Mouse (Mus musculus) stomach, postnatal 0 days (tissue): Measurements from ENCODE around the gene Fam168b. TPM values are rescaled to one million over a fixed set of nuclear protein-coding genes. Genes with fewer than 3 reads are reported as not detected.

Experiments used
- ATAC-seq: fragments of 200-750 bp; cut with Nextera tagmentation; 2 replicates; pipeline ENCODE4 v1.8.0; 2017; ENCODE audit not compliant: low FRiP score, low TSS enrichment
- DNase-seq: peaks from one replicate; pipeline ENCODE4 v3.0.0-alpha.2; 2016; ENCODE audit warnings: low spot score
- H3K27ac ChIP-seq: fragments of 300-500 bp; sonication (generic); replicated peaks from 2 replicates; pipeline ENCODE4 v1.5.1; 2014; ENCODE audit warnings: mild to moderate bottlenecking, control low read depth
- H3K27me3 ChIP-seq: fragments of 300-500 bp; sonication (generic); 2 replicates; pipeline ENCODE4 v1.6.1; 2014; ENCODE audit warnings: low read length; ENCODE audit not compliant: control insufficient read depth, insufficient read depth
- H3K36me3 ChIP-seq: fragments of 300-500 bp; sonication (generic); 2 replicates; pipeline ENCODE4 v1.6.1; 2014; ENCODE audit warnings: low read length, mixed read lengths; ENCODE audit not compliant: control insufficient read depth, insufficient read depth
- H3K4me1 ChIP-seq: fragments of 300-500 bp; sonication (generic); replicated peaks from 2 replicates; pipeline ENCODE4 v1.6.1; 2014; ENCODE audit warnings: antibody characterized with exemption; ENCODE audit not compliant: control insufficient read depth, insufficient read depth
- H3K4me2 ChIP-seq: fragments of 300-500 bp; sonication (generic); replicated peaks from 2 replicates; pipeline ENCODE4 v1.6.1; 2014; ENCODE audit warnings: low read depth, mild to moderate bottlenecking, control low read depth, moderate library complexity
- H3K4me3 ChIP-seq: fragments of 300-500 bp; sonication (generic); 2 replicates; pipeline ENCODE4 v1.5.1; 2014; ENCODE audit warnings: low read depth, low read length, control low read depth
- H3K9ac ChIP-seq: fragments of 300-500 bp; sonication (generic); 2 replicates; pipeline ENCODE4 v1.6.1; 2014; ENCODE audit warnings: mild to moderate bottlenecking, low read length, control low read depth, mixed read lengths
- H3K9me3 ChIP-seq: fragments of 300-500 bp; sonication (generic); 2 replicates; pipeline ENCODE4 v1.6.1; 2016; ENCODE audit warnings: low read length; ENCODE audit not compliant: control insufficient read depth
- CTCF ChIP-seq: IDR thresholded peaks from 2 replicates; pipeline ENCODE4 v1.5.1; 2016; ENCODE audit warnings: antibody characterized with exemption, low read depth, mild to moderate bottlenecking, moderate library complexity
- EP300 ChIP-seq: optimal IDR thresholded peaks from 2 replicates; pipeline ENCODE3; 2016; ENCODE audit warnings: antibody characterized with exemption
- WGBS: fragments of 180-500 bp; shearing (Covaris S2); extraction: QIAGEN DNeasy Blood & Tissue Kit; methylation state at CpG from one replicate; pipeline ENCODE4 v1.1.7; 2014; 5-methylcytosine and 5-hydroxymethylcytosine counted together
- polyA plus RNA-seq: library from polyadenylated mRNA; unstranded; fragments of >200 nt; fragmentation: Nextera tagmentation; extraction: Ambion mirVana; gene quantifications from 2 replicates; pipeline ENCODE4 v1.2.1, GENCODE M21; 2015

Gene Fam168b
- polyA plus RNA-seq, 1 experiment from 2014 or later: 21.4 TPM

DNA sequence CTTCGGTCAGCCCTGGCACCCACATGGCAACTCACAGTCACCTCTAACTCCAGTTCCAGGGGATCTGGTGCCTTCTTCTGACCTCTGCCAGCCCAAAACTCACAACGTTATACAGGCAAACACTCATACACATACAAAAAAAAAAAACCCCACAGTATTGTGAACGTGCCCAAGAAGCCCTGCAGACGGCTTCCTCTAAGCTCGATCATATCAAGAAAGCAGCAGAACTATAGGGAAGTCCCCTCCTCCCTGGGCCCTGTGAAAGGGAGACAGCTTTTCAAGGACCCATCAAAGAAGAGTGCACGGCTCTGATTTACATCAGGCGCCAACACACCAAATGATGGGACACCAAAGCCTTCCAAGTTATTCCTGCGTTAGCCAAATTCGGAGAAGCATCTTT lies 17.0 kb downstream of the Fam168b start:
- WGBS: 89% methylated on average over 9 of the region's 9 CpGs
- no peaks in the 10 kb centered on the region for H3K4me1 ChIP-seq
- H3K4me2 ChIP-seq: no peak overlapping the region
- DNase-seq: no peak
- no peak for ATAC-seq
- no peaks in the 10 kb centered on the region for H3K27me3 ChIP-seq
- TF ChIP-seq EP300 (no peak), CTCF (no peak)
- no peak overlapping the region for H3K9ac ChIP-seq
- H3K27ac ChIP-seq: no peak overlapping the region
- H3K9me3 ChIP-seq: no peaks in the 10 kb centered on the region
- H3K4me3 ChIP-seq: no peak overlapping the region
- H3K36me3 ChIP-seq: peaks cover 15% of the 10 kb centered on the region

- ATAC-seq: no peak
- Histone ChIP-seq H3K36me3 (peaks cover 16% of the 10 kb centered on the region), H3K4me2 (no peak overlapping the region), H3K27ac (no peak overlapping the region), H3K9me3 (no peaks in the 10 kb centered on the region), H3K9ac (no peak overlapping the region), H3K4me1 (no peaks in the 10 kb centered on the region), H3K4me3 (no peak overlapping the region), H3K27me3 (no peaks in the 10 kb centered on the region)
- DNase-seq: no peak
- TF ChIP-seq EP300 (no peak), CTCF (no peak)
- 81% methylated on average over 8 of the region's 8 CpGs for WGBS
Observed at GRCm38 (mm10) chr1:34824208-34824607, 18.7 kb downstream of the Fam168b start.

DNA sequence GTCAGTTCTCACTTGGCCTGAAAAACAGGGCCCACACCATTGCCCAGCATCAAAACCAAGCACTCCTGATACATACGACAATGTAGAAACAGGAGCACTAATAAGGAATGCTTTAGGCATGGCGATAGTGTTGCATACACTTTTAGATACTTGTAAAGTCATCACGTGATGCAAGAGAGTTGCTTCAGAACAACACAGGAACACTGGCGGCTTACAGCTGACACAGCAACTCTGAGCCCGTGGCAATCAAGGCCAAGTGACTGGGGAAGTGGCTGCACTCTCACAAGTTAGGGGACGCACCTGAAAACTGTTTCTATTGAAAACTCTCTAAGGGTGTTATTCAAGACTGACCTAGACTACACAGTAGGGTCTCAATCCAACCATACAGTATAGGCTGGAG lies 19.5 kb downstream of the Fam168b start:
- TF ChIP-seq EP300 (no peak), CTCF (no peak)
- H3K4me2 ChIP-seq: no peak overlapping the region
- H3K27me3 ChIP-seq: no peaks in the 10 kb centered on the region
- WGBS: 91% methylated on average over 6 of the region's 6 CpGs
- no peak overlapping the region for H3K4me3 ChIP-seq
- no peaks in the 10 kb centered on the region for H3K4me1 ChIP-seq
- peaks cover 20% of the 10 kb centered on the region for H3K36me3 ChIP-seq
- H3K9ac ChIP-seq: no peak overlapping the region
- ATAC-seq (no peak), DNase-seq (no peak)
- H3K27ac ChIP-seq: no peak overlapping the region
- no peaks in the 10 kb centered on the region for H3K9me3 ChIP-seq

GRCm38 (mm10) chr1:34822746-34823145 lies 20.1 kb downstream of the Fam168b start:
- Histone ChIP-seq H3K4me2 (no peak overlapping the region), H3K9ac (no peak overlapping the region), H3K4me3 (no peak overlapping the region), H3K36me3 (peaks cover 19% of the 10 kb centered on the region), H3K27ac (no peak overlapping the region), H3K9me3 (no peaks in the 10 kb centered on the region), H3K4me1 (no peaks in the 10 kb centered on the region), H3K27me3 (no peaks in the 10 kb centered on the region)
- WGBS: 88% methylated on average over 7 of the region's 7 CpGs
- TF ChIP-seq EP300 (no peak), CTCF (no peak)
- no peak for DNase-seq
- ATAC-seq: no peak

- Histone ChIP-seq H3K9ac (no peak overlapping the region), H3K4me1 (no peaks in the 10 kb centered on the region), H3K36me3 (peaks cover 23% of the 10 kb centered on the region), H3K4me3 (no peak overlapping the region), H3K27me3 (no peaks in the 10 kb centered on the region), H3K9me3 (no peaks in the 10 kb centered on the region), H3K27ac (no peak overlapping the region), H3K4me2 (no peak overlapping the region)
- 92% methylated on average over 7 of the region's 7 CpGs for WGBS
- DNase-seq: no peak
- no peak for ATAC-seq
- TF ChIP-seq EP300 (no peak), CTCF (no peak)
Observed at GRCm38 (mm10) chr1:34822003-34822402, 20.9 kb downstream of the Fam168b start.

DNA sequence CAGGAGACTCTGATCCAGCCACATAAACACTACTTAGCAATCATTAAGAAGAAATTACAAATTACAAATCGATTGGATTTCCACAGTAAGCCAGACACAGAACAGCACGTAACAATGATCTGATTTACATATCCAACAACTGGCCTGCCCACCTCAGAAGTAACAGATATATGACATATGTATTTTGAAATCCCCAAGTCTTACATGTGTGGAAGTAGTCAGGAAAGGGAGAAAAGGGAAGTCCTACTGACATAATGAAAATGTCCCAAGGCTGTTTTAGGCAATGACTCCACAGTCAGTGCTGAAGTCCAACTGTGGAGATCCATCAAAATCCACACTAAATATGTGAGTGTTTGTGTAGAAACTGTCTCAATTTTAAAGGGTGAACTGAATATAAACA lies 21.5 kb downstream of the Fam168b start:
- DNase-seq: no peak
- TF ChIP-seq EP300 (no peak), CTCF (no peak)
- ATAC-seq: no peak
- WGBS: 83% methylated on average over 2 of the region's 2 CpGs
- Histone ChIP-seq H3K27ac (no peak overlapping the region), H3K4me2 (no peak overlapping the region), H3K36me3 (peaks cover 29% of the 10 kb centered on the region), H3K9ac (no peak overlapping the region), H3K4me1 (no peaks in the 10 kb centered on the region), H3K27me3 (no peaks in the 10 kb centered on the region), H3K4me3 (no peak overlapping the region), H3K9me3 (no peaks in the 10 kb centered on the region)
